Mouse (Mus musculus) cortical plate, adult 2 months (tissue): Measurements from ENCODE around the gene Ccdc162. TPM values are rescaled to one million over a fixed set of nuclear protein-coding genes. Genes with fewer than 3 reads are reported as not detected.
"Not testable (repeated sequence)": the region's sequence is repeated elsewhere in the genome, so short reads cannot be mapped to it uniquely, and the experiment has no call there.

ENCODE experiments used
- H3K27ac ChIP-seq: fragments of 200-500 bp; 2 replicates; pipeline ENCODE4 v1.5.1; 2012; ENCODE audit warnings: low read length, control low read depth, inconsistent platforms; ENCODE audit not compliant: insufficient read depth
- H3K4me1 ChIP-seq: fragments of 200-500 bp; 2 replicates; pipeline ENCODE4 v1.6.1; 2011; ENCODE audit warnings: low read length; ENCODE audit not compliant: control insufficient read depth, insufficient read depth
- H3K4me3 ChIP-seq: fragments of 200-500 bp; 2 replicates; pipeline ENCODE4 v1.5.1; 2011; ENCODE audit warnings: mild to moderate bottlenecking, low read length, control low read depth; ENCODE audit not compliant: insufficient read depth
- CTCF ChIP-seq: fragments of 200-500 bp; IDR thresholded peaks from 2 replicates; pipeline ENCODE4 v1.5.1; 2011; ENCODE audit warnings: mild to moderate bottlenecking, control low read depth, low read length; ENCODE audit not compliant: insufficient read depth; ENCODE audit errors: extremely low read depth
- POLR2A ChIP-seq: fragments of 200-500 bp; IDR thresholded peaks from 2 replicates; pipeline ENCODE4 v1.6.1; 2011; ENCODE audit warnings: mild to moderate bottlenecking, low read length, control low read depth; ENCODE audit not compliant: insufficient read depth; ENCODE audit errors: extremely low read depth
- polyA plus RNA-seq: library from polyadenylated mRNA; depleted of rRNA; stranded (reverse); fragments of >200 nt; gene quantifications from 2 replicates; pipeline ENCODE4 v1.2.3, GENCODE M21; 2012

Ccdc162 gene
- polyA plus RNA-seq, 1 experiment: 0.88 TPM

GRCm38 (mm10) chr10:41678746-41679360 is 37.6 kb downstream of the Ccdc162 start:
- Histone ChIP-seq H3K4me3 (no peak overlapping the region), H3K4me1 (no peaks in the 10 kb centered on the region), H3K27ac (no peak overlapping the region)
- TF ChIP-seq POLR2A (no peak), CTCF (peak; percentile 48; the same call in 1 of the 2 replicates)

DNA sequence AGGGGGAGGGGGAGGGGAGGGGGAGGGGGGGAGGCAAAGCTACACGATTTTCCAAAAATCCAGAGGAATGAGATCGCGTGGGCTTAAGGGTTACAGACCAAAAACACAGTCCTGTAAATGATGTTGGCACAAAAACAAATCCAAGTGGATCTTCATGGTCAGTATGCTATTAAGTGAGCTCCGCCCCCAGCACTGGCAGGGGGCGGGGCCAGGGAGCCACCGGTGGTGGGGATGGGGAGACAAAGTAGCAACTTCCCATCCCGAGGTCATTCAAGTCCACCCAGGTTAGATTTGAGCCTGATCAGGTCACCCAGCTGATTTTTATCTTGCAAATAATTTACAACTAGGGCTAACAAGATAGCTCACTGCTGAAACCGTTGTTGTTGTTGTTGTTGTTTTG is 39.0 kb downstream of the Ccdc162 start:
- no peak for TF ChIP-seq POLR2A
- no peak for TF ChIP-seq CTCF
- no peak overlapping the region for H3K27ac ChIP-seq
- no peaks in the 10 kb centered on the region for H3K4me1 ChIP-seq

GRCm38 (mm10) chr10:41676661-41677061 is 39.8 kb downstream of the Ccdc162 start:
- no peak overlapping the region for H3K4me3 ChIP-seq
- no peak overlapping the region for H3K27ac ChIP-seq
- TF ChIP-seq CTCF (no peak), POLR2A (no peak)
- no peaks in the 10 kb centered on the region for H3K4me1 ChIP-seq

More for the DNA sequence above, 39.0 kb downstream of the Ccdc162 start:
- H3K4me3 ChIP-seq: no peak overlapping the region

DNA sequence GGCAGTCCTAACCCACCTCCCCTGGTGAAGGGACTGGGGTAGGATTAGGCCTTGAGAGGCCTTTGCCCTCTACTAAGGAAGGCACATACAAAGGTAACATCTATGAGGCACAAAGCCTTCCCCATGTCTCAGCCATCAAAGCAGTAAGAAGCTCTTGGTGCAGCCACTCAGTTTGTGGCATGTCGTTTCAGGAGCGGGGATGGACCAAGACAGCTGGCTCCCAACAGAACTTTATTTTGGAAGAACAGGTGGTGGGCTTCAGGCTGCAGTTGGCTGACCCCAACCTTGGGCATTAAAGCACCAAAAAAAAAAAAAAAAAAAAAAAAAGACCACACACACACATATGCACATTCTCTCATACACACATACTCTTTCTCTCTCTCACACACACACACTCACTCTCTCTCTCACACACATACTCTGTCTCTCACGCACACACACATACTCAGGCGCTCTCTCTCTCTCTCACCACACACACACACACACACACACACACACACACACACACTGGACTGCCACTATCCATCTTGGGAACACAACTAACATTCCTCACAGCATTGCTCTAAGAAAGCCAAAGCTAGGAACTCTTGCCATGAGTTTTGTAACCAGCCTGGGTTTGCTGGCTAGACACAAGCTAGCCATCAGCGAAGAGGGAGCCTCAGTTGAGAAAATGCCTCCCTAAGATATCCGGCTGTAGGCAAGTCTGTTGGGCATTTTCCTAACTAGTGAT is 40.4 kb downstream of the Ccdc162 start:
- H3K4me1 ChIP-seq: no peaks in the 10 kb centered on the region
- TF ChIP-seq POLR2A (no peak), CTCF (no peak)

GRCm38 (mm10) chr10:41675243-41675642 is 41.2 kb downstream of the Ccdc162 start:
- no peak overlapping the region for H3K27ac ChIP-seq
- H3K4me1 ChIP-seq: no peaks in the 10 kb centered on the region
- TF ChIP-seq POLR2A: no peak
- TF ChIP-seq CTCF: no peak
- no peak overlapping the region for H3K4me3 ChIP-seq

More for the DNA sequence above, 40.4 kb downstream of the Ccdc162 start:
- Histone ChIP-seq H3K27ac (no peak overlapping the region), H3K4me3 (no peak overlapping the region)

- Histone ChIP-seq H3K4me3 (no peak overlapping the region), H3K4me1 (no peaks in the 10 kb centered on the region), H3K27ac (no peak overlapping the region)
- no peak for TF ChIP-seq POLR2A
- TF ChIP-seq CTCF: no peak
Observed at GRCm38 (mm10) chr10:41674362-41674761, 42.1 kb downstream of the Ccdc162 start.

GRCm38 (mm10) chr10:41670196-41670595 is 46.2 kb downstream of the Ccdc162 start:
- Histone ChIP-seq H3K4me3 (no peak overlapping the region), H3K4me1 (no peaks in the 10 kb centered on the region), H3K27ac (no peak overlapping the region)
- TF ChIP-seq POLR2A (no peak), CTCF (no peak)

GRCm38 (mm10) chr10:41665498-41665897 is 50.9 kb downstream of the Ccdc162 start:
- no peak overlapping the region for H3K4me3 ChIP-seq
- no peak overlapping the region for H3K27ac ChIP-seq
- TF ChIP-seq CTCF: no peak
- TF ChIP-seq POLR2A: no peak
- no peaks in the 10 kb centered on the region for H3K4me1 ChIP-seq

DNA sequence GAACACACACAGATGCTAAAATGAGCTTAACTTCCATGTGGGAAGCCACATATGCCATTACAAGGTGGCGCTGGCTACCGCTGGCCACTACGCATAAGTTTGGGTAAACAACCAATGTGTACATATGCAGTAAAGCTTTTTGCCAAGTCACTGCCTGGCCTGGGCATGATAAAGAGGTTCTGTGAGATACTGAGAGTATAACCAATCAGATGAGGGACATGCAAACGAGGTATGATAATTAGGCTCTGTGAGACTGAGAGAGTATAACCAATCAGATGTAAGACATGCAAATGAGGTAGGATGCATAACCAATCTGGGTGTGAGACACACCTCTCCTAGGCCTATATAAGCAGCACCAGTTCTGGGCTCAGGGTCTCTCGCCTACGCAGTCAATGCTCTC is 56.8 kb downstream of the Ccdc162 start:
- H3K4me1 ChIP-seq, H3K27ac ChIP-seq: not testable (repeated sequence)

GRCm38 (mm10) chr10:41655684-41656083 is 60.8 kb downstream of the Ccdc162 start:
- H3K4me3 ChIP-seq, H3K4me1 ChIP-seq, H3K27ac ChIP-seq: not testable (repeated sequence)

More for the DNA sequence above, 56.8 kb downstream of the Ccdc162 start:
- H3K4me3 ChIP-seq: not testable (repeated sequence)
